Mouse (Mus musculus): ENCODE measurements around the gene Ikzf2. TPM values are rescaled to one million over a fixed set of nuclear protein-coding genes. Genes with fewer than 3 reads are reported as not detected.

Ikzf2 gene
- 9.9 TPM for polyA plus RNA-seq (2017; shearing (Covaris generic))

DNA sequence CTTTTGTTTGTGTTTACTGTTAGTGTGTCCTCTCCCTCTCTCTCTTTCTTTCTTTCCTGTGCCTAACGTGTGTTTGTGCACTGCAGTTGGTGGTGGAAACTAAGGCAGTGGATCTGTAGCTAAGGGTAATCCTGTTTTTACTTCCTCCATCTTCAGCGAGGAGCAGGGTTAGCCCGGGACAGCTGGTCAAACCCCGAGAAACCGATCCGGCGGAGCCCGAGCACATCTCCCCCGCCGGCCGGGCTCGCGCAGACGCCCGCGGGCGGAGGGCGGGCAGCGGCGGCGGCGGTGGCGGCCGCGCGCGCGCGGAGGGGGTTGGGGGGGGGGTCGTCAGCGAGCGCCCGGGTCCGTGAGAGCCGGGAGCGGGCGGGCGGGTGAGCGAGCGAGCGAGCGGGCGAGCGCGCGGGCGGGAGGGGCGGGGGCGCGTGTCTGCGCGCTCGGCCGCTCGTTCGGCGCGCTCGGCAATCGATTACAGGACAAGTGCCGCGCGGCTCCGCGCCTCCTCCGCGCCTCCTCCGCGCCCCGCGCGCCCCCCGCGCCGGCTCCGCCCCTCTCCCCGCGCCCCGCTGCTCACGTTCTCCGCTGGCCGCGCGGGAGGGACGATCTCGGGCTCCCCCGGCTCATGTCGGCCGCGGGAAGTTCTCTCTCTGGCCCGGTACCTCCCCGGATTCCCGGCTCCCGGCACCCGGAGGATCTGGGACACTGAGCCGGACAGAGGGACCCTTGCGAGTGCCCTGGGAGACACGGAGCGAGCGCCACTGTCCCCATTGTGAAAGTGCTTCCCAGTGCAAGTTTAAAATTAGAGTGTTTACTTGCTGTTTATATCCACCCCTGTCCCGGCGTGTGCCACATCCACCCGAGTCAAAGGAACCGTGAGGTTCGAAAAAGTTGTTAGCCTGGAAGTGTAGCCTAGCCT is at the start of gene Ikzf2:
TSS of gene Ikzf2 (minus strand) at position 170 of the 916 bp plus-strand sequence.

Other genes starting within 250 kb of the Ikzf2 start
- not detected for gene Spag16, start 139.7 kb upstream of the Ikzf2 start, polyA plus RNA-seq (2017; shearing (Covaris generic))